Mouse (Mus musculus) cerebellum, adult 18-20 months (tissue): Measurements from ENCODE around the gene Wdr86.
"Not testable (repeated sequence)": the region's sequence is repeated elsewhere in the genome, so short reads cannot be mapped to it uniquely, and the experiment has no call there.

Experiments used
- DNase-seq, 2 experiments: peaks; one replicate each; pipeline ENCODE4 v3.0.0; 2021

Wdr86 gene

GRCm38 (mm10) chr5:24730488-24730871 lies at the start of gene Wdr86:
TSS of gene Wdr86 (minus strand) at chr5:24730727.
- DNase-seq: no peak

GRCm38 (mm10) chr5:24779881-24780512 lies 49.5 kb upstream of the Wdr86 start:
- peak; percentile 37 to 60 for DNase-seq

DNA sequence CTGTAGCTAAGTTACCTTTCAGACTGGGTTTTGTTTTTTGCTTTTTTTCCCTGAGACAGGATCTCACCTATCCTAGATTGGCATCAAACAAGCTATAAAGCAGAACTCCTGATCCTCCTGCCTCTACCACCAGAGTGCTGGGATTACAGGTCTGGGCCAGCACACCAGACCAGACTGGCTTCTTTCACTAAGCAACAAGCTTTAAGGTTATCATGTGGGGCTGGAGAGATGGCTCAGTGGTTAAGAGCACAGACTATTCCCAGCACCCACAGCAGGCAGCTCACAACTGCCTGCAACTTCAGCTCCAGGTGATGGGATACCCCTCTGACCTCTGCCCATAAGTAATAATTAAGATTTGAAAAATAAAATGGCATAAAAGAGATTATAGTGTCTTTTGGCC lies 48.8 kb upstream of the Wdr86 start:
- no peak for DNase-seq

DNA sequence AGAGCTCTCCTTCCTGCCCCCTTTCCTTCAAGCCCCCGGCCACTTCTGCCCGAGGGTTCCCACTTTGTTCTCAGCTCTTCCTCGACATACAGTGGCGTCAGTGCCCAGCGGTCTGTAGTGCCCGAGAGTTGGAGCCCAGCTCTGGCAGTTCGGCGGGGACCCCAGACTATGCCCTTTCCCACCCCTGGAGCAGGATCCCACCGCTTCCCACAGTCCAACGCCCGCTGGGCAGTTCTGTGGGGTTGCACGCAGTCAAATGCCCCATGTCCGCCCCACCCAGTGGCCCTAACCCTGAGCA lies 48.3 kb upstream of the Wdr86 start:
- no peak for DNase-seq

DNA sequence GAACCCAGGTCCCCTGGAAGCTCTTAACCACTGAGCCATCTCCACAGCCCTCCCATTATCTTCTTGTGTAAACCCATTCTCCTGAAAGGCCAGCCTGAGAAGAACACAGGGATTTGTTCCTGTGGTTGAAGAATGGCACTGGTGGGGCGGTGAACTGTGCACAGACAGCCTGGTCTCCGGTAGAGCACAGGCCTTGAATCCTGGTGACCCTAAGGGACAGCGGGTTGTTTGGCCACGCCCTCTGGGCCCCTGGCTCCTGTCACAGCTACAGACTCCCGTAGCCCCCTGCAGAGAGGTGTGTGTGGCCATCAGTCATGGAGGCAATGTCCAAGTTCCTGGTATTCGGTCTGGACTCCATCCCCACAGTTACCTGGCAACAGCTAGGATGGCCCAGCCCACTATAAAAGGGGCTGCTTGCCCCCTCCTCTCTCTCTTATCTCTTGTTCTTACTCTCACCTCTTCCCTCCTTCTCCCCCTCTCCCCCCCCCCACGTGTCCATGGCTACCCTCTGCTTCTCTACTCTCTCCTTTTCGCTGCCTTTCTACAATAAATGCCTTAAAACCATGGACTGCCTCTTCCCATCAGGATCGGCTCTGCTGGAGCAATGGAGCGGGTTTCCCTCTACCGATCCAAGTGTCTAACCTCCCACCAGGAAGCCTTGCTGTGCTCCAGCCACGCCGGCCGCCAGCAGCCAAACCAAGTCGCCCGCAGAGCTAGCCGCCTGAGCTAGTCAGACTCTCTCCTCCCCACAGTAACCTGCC lies 47.7 kb upstream of the Wdr86 start:
- no peak for DNase-seq

GRCm38 (mm10) chr5:24776681-24777080 lies 46.2 kb upstream of the Wdr86 start:
- DNase-seq: no peak

DNA sequence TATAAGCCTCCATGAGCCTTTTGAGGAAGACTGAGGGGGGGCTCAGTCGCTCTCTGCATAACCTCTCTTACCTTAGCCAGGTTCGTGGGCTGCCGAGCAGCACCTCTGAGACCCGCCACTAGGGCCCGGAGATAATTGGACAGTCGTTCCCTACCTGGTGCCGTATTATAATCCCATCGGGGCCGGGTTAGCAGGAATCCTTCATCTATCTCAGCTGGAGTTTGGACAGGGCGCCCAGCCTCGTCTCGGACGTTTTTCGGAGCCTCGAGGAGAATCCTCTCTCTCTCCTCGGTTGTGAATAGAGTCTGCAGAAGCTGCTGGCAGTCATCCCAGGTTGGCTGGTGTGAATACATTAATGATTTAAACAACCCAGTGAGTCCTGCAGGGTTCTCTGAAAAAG lies 44.0 kb upstream of the Wdr86 start:
- DNase-seq: not testable (repeated sequence)

GRCm38 (mm10) chr5:24757816-24758215 lies 27.3 kb upstream of the Wdr86 start, which contains the start of gene Crygn:
TSS of gene Crygn (minus strand) at chr5:24758008.
- DNase-seq: no peak

- DNase-seq: no peak
These were observed 26.4 kb upstream of the Wdr86 start for GRCm38 (mm10) chr5:24756931-24757330.

- no peak for DNase-seq
These were observed 21.6 kb upstream of the Wdr86 start for GRCm38 (mm10) chr5:24752175-24752498.

GRCm38 (mm10) chr5:24751305-24752174 lies 21.0 kb upstream of the Wdr86 start:
- DNase-seq: peak; percentile 18 to 42

- DNase-seq: peak; percentile 85 to 92
These were observed 20.1 kb upstream of the Wdr86 start for GRCm38 (mm10) chr5:24750321-24751304.

DNA sequence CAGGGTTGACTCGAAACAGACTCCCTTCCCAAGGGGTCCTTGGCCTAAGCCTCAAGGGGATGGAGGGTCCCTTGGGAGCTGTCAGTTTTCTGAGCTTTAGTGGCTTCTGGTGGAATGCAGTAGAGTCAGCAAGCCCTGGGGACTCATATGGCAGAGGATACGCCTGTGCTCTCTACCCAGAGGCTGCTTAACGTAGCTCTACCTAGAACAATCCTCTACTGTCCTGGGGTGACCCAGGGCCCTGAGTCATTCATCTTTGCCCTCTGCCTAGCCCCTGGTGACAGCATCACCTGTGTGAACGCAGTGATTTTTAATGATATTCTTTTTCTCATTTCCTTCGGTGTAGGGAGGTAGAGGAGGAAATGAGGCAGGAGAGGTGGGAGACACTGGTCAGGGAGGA lies 19.2 kb upstream of the Wdr86 start:
- DNase-seq: no peak

DNA sequence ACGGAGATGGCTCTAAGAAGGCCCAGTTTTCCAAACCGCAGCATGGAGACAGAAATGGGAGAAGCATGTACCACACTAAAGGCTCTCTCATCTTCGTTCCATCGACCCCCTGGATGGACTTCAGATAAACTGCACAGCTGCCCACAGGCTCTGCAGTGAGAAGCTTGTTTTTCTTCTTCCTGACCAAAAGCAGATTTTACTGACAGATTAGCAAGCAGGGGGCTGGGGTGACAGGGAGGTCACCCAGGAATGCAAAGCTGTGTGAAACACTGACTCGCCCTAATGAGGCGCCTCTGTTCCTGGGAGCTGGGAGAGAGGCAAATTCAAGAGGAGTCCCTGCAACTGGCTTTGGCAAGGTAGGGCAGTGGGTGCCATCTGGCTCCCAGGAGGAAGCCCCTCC lies 17.0 kb upstream of the Wdr86 start:
- DNase-seq: no peak

DNA sequence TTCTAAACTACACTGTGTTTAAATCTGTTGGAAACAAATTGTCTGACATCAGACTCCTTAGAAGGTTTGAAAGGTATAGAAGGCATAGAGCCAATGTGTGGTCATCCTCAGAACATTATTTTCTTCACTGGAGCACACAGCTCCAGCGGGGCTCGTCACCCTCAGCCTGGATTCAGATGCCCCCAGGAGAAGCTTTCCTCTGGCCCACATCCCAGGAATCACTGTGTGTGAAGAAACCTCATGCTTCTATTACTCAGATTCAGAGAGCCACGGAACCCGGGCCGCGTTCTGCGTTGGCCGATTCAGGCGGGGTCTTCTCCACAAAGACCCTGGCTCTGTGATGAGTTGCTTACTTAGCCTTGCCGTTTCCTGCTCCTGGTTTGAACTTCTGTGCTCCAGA lies 13.4 kb upstream of the Wdr86 start:
- DNase-seq: no peak

- DNase-seq: no peak
These were observed 10.8 kb upstream of the Wdr86 start for GRCm38 (mm10) chr5:24741172-24741885.

DNA sequence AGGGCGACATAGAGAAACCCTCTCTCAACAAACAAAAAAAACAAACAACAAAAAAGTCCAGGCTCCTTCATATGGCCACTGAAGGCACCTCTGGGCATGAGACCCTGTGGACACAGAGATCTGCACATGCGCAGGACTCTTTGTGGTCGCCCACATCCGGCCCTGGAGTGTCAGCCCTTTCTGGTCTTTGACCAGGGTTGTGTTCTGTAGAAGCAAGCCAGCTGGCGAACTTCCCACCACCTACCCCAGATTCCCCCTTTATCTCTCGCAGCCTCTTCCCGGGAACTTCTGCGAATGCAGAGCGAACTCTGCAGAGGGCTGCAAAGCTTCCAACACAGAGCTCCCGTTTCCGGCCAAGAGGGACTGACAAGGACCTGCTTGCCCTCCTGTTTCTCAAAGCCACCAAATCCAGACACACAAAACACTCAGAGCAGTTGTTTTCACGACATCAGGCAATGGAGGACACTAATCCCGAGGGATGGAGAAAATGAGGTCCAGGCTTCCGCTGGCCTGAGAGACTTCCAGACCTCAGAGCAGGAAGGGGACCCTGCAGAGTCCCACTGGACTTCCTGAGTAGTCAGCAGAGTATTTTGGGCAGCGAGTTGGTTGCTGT lies 8.7 kb upstream of the Wdr86 start:
- no peak for DNase-seq

DNA sequence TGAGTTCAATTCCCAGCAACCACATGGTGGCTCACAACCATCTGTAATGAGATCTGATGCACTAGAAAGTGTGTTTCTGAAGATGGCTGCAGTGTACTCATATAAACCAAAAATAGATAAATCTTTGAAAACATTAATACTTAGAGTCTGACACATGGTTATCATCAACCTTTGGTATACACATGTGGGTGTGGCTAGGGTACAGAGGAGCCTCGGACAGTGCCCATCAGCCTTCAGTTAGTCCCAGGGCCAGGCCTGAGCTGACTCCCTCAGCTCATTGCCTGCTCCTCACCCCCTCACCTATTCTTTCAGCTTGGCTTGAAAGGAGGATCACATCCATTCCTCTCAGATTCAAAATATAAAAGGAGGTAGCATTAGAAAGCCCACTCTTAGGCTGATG lies 8.0 kb upstream of the Wdr86 start:
- no peak for DNase-seq

- no peak for DNase-seq
These were observed 7.1 kb upstream of the Wdr86 start for GRCm38 (mm10) chr5:24737595-24737994.

DNA sequence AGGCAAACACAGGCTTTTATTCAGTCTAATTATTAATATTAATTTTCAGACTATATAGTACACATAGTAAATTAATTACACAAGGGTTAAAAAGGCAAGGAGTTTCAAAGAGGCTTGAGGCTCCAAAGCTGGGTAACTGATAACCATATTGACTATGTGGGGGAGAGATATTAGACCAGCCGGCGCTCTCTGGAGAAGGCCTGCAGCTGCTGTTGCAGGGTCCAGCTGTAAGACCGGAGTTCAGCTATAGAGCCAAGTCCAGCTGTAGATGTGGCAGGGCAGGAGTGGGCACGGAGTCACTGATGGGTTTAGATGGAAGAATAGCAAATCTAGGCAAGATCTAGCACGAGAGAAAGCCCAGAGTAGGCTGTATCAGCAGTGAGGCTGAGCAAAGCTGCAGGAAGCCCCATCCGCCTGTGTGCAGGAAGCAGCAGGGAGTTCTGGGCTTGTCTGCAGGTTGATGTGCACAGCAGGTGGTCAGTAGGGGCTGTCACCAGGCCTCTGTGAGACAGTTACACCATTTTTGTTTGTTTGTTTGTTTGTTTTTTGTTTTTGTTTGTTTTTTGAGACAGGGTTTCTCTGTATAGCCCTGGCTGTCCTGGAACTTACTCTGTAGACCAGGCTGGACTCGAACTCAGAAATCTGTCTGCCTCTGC lies 3.4 kb upstream of the Wdr86 start:
- DNase-seq: no peak

GRCm38 (mm10) chr5:24733134-24733533 lies 2.6 kb upstream of the Wdr86 start:
- DNase-seq: no peak
